Mouse (Mus musculus) MEL (cell line): ENCODE data around the gene Scn4b.

ENCODE experiments used
- CTCF ChIP-seq, 3 experiments: IDR thresholded peaks in 2 of 3; conservative IDR thresholded peaks in 1 of 3; 2 replicates each; pipeline ENCODE4 v1.5.1; 2011 to 2012; ENCODE audit warnings: low read length in 3 of 3, low read depth in 2 of 3, mild to moderate bottlenecking in 2 of 3, improper control_type of control experiment in 1 of 3, inconsistent platforms in 1 of 3, mixed read lengths in 1 of 3, moderate library complexity in 1 of 3; ENCODE audit not compliant: control insufficient read depth in 1 of 3, insufficient read depth in 1 of 3, poor library complexity in 1 of 3, severe bottlenecking in 1 of 3
- ELF1 ChIP-seq: IDR thresholded peaks from 2 replicates; pipeline ENCODE4 v1.6.1; 2014; ENCODE audit warnings: low read depth, mild to moderate bottlenecking, inconsistent platforms, low read length, improper control_type of control experiment, moderate library complexity
- POLR2A ChIP-seq, 2 experiments: IDR thresholded peaks; 2 replicates each; pipeline ENCODE4 v1.6.1; 2011 to 2012; ENCODE audit warnings: low read length in 2 of 2, mild to moderate bottlenecking in 2 of 2, control low read depth in 1 of 2, improper control_type of control experiment in 1 of 2, low read depth in 1 of 2, moderate library complexity in 1 of 2; ENCODE audit not compliant: control insufficient read depth in 1 of 2, insufficient read depth in 1 of 2, poor library complexity in 1 of 2
- USF1 ChIP-seq: IDR thresholded peaks from 2 replicates; pipeline ENCODE4 v1.6.1; 2014; ENCODE audit warnings: low read depth, mild to moderate bottlenecking, inconsistent platforms, low read length, improper control_type of control experiment, moderate library complexity
- USF2 ChIP-seq, 2 experiments: IDR thresholded peaks; 2 replicates each; pipeline ENCODE4 v1.6.1; 2011 to 2012; ENCODE audit warnings: improper control_type of control experiment in 2 of 2, low read length in 2 of 2, borderline replicate concordance in 1 of 2, inconsistent platforms in 1 of 2, low read depth in 1 of 2, mild to moderate bottlenecking in 1 of 2; ENCODE audit not compliant: insufficient read depth in 1 of 2

- TF ChIP-seq POLR2A (IDR thresholded peaks at IDR 0.05; ENCODE audit: control insufficient read depth in 1 of 2, insufficient read depth in 1 of 2, low read depth in 1 of 2, low read length in 2 of 2, poor library complexity in 1 of 2) (no peak), CTCF (IDR thresholded peaks at IDR 0.05 in 2 of 3, conservative IDR thresholded peaks at IDR 0.05 in 1 of 3; ENCODE audit: control insufficient read depth in 1 of 3, insufficient read depth in 1 of 3, low read depth in 2 of 3, low read length in 3 of 3, poor library complexity in 1 of 3, severe bottlenecking in 1 of 3) (no peak), ELF1 (no peak), USF1 (no peak), USF2 (IDR thresholded peaks at IDR 0.05; ENCODE audit: borderline replicate concordance in 1 of 2, insufficient read depth in 1 of 2, low read depth in 1 of 2, low read length in 2 of 2) (no peak)
Measured at GRCm38 (mm10) chr9:45116819-45117218, 21.4 kb upstream of the Scn4b start.
